Mouse (Mus musculus) hindbrain, postnatal 0 days (tissue): Measurements from ENCODE around the gene Spag7. TPM values are rescaled to one million over a fixed set of nuclear protein-coding genes. Genes with fewer than 3 reads are reported as not detected.

Experiments
- ATAC-seq: fragments of 200-750 bp; cut with Nextera tagmentation; 2 replicates; pipeline ENCODE4 v1.8.0; 2017; ENCODE audit warnings: mild to moderate bottlenecking, moderate TSS enrichment, moderate library complexity
- DNase-seq: peaks from one replicate; pipeline ENCODE4 v3.0.0-alpha.2; 2015; ENCODE audit warnings: low spot score
- H3K27ac ChIP-seq: fragments of 300-500 bp; sonication (generic); 2 replicates; pipeline ENCODE4 v1.5.1; 2014; ENCODE audit warnings: mild to moderate bottlenecking
- H3K27me3 ChIP-seq: fragments of 300-500 bp; sonication (generic); 2 replicates; pipeline ENCODE4 v1.6.1; 2014; ENCODE audit warnings: low read length, mixed read lengths; ENCODE audit not compliant: insufficient read depth
- H3K36me3 ChIP-seq: fragments of 300-500 bp; sonication (generic); 2 replicates; pipeline ENCODE4 v1.6.1; 2014; ENCODE audit warnings: low read length, mixed read lengths; ENCODE audit not compliant: insufficient read depth
- H3K4me1 ChIP-seq: fragments of 300-500 bp; sonication (generic); 2 replicates; pipeline ENCODE4 v1.6.1; 2014; ENCODE audit warnings: antibody characterized with exemption, low read length, mixed read lengths; ENCODE audit not compliant: insufficient read depth
- H3K4me2 ChIP-seq: fragments of 300-500 bp; sonication (generic); 2 replicates; pipeline ENCODE4 v1.6.1; 2014; ENCODE audit warnings: low read depth, mild to moderate bottlenecking, low read length, moderate library complexity, mixed read lengths
- H3K4me3 ChIP-seq: fragments of 300-500 bp; sonication (generic); 2 replicates; pipeline ENCODE4 v1.5.1; 2014; ENCODE audit warnings: low read length
- H3K9ac ChIP-seq: fragments of 300-500 bp; sonication (generic); replicated peaks from 2 replicates; pipeline ENCODE4 v1.6.1; 2014; ENCODE audit warnings: mild to moderate bottlenecking, low read length, moderate library complexity, mixed read lengths
- H3K9me3 ChIP-seq: fragments of 300-500 bp; sonication (generic); 2 replicates; pipeline ENCODE4 v1.6.1; 2016; ENCODE audit warnings: low read length, mixed read lengths
- CTCF ChIP-seq: IDR thresholded peaks from 2 replicates; pipeline ENCODE4 v1.5.1; 2016; ENCODE audit warnings: antibody characterized with exemption, control low read depth, low read depth
- WGBS: fragments of 180-500 bp; shearing (Covaris S2); extraction: QIAGEN DNeasy Blood & Tissue Kit; methylation state at CpG from one replicate; pipeline ENCODE4 v1.1.7; 2014; 5-methylcytosine and 5-hydroxymethylcytosine counted together
- polyA plus RNA-seq: library from polyadenylated mRNA; unstranded; fragments of >200 nt; fragmentation: Nextera tagmentation; extraction: Ambion mirVana; gene quantifications from 2 replicates; pipeline ENCODE4 v1.2.1, GENCODE M21; 2015
- total RNA-seq: library from RNA; depleted of rRNA; stranded (reverse); fragments of >200 nt; gene quantifications from 2 replicates; pipeline ENCODE4 v1.2.3, GENCODE M21; 2014

The Spag7 gene
- total and polyA plus RNA-seq, 2 experiments from 2014 or later, result 31.9 to 138 TPM

DNA sequence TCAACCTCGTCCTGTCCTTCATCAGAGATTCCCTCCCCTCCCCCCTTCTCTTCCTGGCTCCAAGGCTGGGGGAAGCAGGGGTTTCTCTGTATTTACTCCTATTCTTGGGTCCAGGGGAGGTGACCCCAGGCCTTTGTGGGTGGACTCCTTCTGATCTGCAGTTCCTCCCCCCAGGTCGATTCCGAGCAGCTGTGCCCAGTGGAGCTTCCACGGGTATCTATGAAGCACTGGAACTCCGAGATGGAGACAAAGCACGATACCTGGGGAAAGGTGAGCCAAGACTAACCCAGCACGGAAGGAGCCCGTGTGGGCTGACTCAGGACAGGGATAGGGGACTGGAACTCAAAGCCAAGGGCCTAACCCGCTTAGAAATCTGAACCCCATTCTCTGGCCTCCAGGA is 11.2 kb downstream of the Spag7 start:
- Histone ChIP-seq H3K9me3 (no peaks in the 10 kb centered on the region), H3K4me3 (no peak overlapping the region), H3K9ac (0 out of 2 replicates have a peak overlapping the region, but pooled peaks have one; percentile 1), H3K36me3 (peaks cover 11% of the 10 kb centered on the region; the same call in 1 of the 2 replicates), H3K4me2 (no peak overlapping the region), H3K4me1 (0 out of 2 replicates have a peak, but pooled peaks cover 7% of the 10 kb centered on the region), H3K27me3 (no peaks in the 10 kb centered on the region), H3K27ac (no peak overlapping the region)
- WGBS, result 64% methylated on average over 9 of the region's 9 CpGs
- no peak for TF ChIP-seq CTCF
- no peak for ATAC-seq
- no peak for DNase-seq

DNA sequence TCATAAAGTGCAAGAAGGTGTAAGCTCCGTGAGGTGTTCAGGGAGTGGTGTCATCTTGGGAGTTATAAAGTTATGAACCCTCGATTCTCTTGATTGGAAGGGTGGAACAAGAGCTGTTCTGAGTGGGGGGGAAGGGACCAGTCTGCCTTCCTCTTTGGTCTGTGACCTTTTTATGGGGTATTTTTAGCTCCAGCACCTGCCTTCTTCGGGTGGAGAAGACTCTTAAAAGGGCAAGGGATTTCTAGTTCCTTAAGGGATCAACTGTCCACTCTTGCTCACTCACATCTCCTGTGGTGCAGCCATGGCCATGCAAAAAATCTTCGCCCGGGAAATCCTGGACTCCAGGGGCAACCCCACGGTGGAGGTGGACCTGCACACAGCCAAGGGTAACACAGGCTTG is 11.6 kb downstream of the Spag7 start:
- no peaks in the 10 kb centered on the region for H3K27me3 ChIP-seq
- 0 out of 2 replicates have a peak, but pooled peaks cover 11% of the 10 kb centered on the region for H3K4me1 ChIP-seq
- H3K4me3 ChIP-seq, result no peak overlapping the region
- no peak overlapping the region for H3K9ac ChIP-seq
- H3K4me2 ChIP-seq, result no peak overlapping the region
- peaks cover 8% of the 10 kb centered on the region; the same call in 1 of the 2 replicates for H3K36me3 ChIP-seq
- ATAC-seq, result no peak
- H3K27ac ChIP-seq, result no peak overlapping the region
- DNase-seq, result no peak
- no peak for TF ChIP-seq CTCF
- H3K9me3 ChIP-seq, result no peaks in the 10 kb centered on the region
- WGBS, result 61% methylated on average over 6 of the region's 6 CpGs

DNA sequence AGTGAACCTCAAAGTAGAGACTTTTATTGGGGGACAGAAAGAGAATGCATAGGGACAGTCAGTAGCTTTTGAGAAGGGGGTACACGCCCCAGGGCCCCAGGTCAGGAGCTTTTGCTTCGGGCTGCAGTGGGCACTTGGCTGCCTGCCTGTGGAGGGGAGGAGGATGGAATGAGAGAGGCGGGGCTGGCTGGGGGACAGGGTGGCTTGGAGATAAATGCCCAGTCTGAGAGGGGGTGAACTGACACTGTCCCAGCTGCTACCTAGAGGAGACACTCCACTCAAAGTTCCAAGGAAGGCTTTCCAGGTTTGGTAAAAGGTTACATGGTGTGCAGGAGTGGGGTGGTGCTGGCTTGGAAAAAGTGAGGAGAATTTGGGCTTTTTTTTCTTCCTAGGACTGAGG is 12.3 kb downstream of the Spag7 start, which contains the start of gene Eno3:
Gene Eno3, plus strand, starts transcription at position 239 of the 400 bp plus-strand sequence.
- DNase-seq (no peak), ATAC-seq (no peak)
- Histone ChIP-seq H3K36me3 (peaks cover 7% of the 10 kb centered on the region; the same call in 1 of the 2 replicates), H3K9me3 (no peaks in the 10 kb centered on the region), H3K27me3 (no peaks in the 10 kb centered on the region), H3K9ac (peak within 1 kb of the TSS; percentile 45), H3K4me1 (0 out of 2 replicates have a peak, but pooled peaks cover 11% of the 10 kb centered on the region), H3K27ac (peak within 1 kb of the TSS; percentile 99; the same call in 1 of the 2 replicates), H3K4me3 (peak within 1 kb of the TSS; percentile 99), H3K4me2 (peak within 1 kb of the TSS; percentile 75)
- TF ChIP-seq CTCF, result no peak
- 11% methylated on average over 3 of the region's 3 CpGs for WGBS

DNA sequence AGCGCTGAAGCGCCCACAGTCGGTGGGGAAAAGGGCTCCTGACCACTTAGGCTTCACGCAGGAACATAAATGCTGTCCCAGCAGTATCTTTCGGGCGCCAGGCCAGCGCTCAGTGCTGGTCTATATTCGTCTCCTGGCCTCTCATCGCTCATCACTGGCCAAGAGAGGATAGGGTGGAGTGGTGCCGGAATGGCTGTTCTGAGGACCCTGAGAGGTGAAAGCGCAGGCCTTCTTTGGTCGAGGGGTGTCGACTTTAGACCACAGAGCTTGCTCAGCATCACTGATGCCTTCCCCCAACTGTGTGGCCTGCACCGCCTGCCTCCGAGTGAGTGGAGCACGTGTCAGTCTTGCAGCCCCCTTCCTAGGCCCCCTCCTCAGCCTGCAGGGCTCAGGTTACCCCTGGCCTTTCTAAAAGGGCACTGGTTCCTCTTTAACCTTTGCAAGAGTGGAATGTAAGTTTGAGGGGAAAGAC is 12.7 kb downstream of the Spag7 start:
- TF ChIP-seq CTCF, result no peak
- no peak for ATAC-seq
- peak; percentile 28 for DNase-seq
- 0 out of 2 replicates have a peak overlapping the region, but pooled peaks have one; percentile 99 for H3K27ac ChIP-seq
- H3K27me3 ChIP-seq, result no peaks in the 10 kb centered on the region
- peaks cover 6% of the 10 kb centered on the region; the same call in 1 of the 2 replicates for H3K36me3 ChIP-seq
- H3K9ac ChIP-seq, result peak overlapping the region; percentile 45
- 9% methylated on average over 16 of the region's 16 CpGs for WGBS
- H3K4me3 ChIP-seq, result peak overlapping the region; percentile 99
- peak overlapping the region; percentile 75 for H3K4me2 ChIP-seq
- no peaks in the 10 kb centered on the region for H3K9me3 ChIP-seq
- 0 out of 2 replicates have a peak, but pooled peaks cover 11% of the 10 kb centered on the region for H3K4me1 ChIP-seq

DNA sequence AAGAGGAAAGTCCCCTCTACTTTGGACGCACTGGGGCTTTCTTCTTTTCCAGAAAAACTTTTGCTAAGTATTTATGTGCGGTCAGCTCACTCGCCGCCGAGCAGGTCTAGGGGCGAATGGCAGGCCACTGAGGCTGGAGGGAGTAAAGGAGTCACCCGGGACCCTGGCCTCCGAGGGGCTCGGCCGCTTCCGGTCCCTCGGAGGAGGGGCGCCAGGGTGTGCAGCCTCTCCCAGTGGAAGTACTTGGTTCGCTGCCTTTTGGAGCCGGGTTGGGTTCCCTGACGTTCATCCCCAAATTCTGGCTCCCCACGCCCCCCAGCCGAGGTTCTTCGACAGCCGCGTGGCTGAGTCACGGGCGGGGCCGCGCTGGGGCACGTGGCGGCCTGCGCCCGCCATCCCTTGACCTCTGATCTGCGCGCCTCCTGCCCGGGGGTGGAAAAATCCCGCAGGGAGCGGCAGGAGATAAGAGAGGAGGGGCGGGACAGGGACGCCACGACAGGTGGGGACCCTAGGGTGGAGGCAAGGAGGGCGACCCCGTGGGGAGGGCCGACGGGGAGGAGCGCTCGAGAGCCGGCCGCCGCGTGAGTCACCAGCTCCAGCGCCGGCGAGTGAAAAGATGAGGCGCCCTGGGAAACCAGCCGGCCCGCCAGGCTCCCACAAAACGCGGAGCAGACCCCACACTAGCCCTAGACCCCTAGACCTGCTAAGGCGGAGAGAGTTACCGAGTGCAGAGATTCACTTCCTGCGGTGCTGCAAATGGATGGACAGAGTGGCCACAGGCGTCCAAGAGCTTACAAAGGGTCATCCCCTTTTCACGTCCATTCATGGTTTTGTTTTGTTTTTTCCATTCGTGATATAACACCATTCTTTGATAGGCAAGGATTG is 13.4 kb downstream of the Spag7 start:
- H3K4me1 ChIP-seq, result 0 out of 2 replicates have a peak, but pooled peaks cover 11% of the 10 kb centered on the region
- H3K36me3 ChIP-seq, result peaks cover 10% of the 10 kb centered on the region; the same call in 1 of the 2 replicates
- H3K4me2 ChIP-seq, result peak overlapping the region; percentile 75
- WGBS, result under 1% methylated on average over 59 of the region's 61 CpGs
- TF ChIP-seq CTCF, result no peak
- ATAC-seq (0 out of 2 replicates have a peak, but pooled peaks have one; percentile 22), DNase-seq (peak; percentile 25)
- H3K27ac ChIP-seq, result peak overlapping the region; percentile 99; the same call in 1 of the 2 replicates
- H3K4me3 ChIP-seq, result peak overlapping the region; percentile 99
- no peaks in the 10 kb centered on the region for H3K27me3 ChIP-seq
- H3K9ac ChIP-seq, result peak overlapping the region; percentile 45
- H3K9me3 ChIP-seq, result no peaks in the 10 kb centered on the region

DNA sequence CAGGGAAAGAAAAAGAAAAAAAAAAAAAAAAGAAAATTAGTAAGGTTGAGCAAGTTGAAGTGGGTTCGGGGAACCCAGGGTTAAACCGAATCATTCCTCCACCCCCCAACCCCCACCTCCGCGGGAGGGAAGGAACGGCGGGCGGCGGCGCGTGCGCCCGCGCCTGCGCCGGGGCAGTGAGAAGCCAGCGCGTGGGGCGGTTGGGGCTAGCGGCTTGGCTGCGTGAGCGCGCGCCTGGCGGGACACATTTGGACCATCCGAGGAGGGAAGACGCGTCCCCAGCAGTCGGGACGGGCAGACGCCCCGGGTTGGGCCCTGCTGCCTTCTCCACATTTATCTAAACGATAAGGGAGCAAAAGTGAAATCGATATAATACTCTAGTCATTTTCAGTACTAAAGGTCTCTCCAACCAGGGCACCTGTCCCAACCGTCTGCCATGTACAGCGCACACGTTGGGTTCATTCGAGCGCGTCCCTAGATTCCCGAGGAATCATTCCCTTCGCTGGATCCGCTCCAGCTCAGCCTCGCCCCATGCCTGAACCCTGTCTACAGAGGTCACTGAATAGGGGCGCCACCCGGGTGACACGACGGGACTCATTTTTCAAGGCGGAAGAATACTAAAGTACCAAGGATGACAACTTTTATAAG is 14.2 kb downstream of the Spag7 start:
- Histone ChIP-seq H3K36me3 (peaks cover 17% of the 10 kb centered on the region; the same call in 1 of the 2 replicates), H3K27me3 (no peaks in the 10 kb centered on the region), H3K4me2 (peak overlapping the region; percentile 75), H3K9me3 (no peaks in the 10 kb centered on the region), H3K4me3 (peak overlapping the region; percentile 99), H3K4me1 (0 out of 2 replicates have a peak, but pooled peaks cover 11% of the 10 kb centered on the region), H3K27ac (peak overlapping the region; percentile 99), H3K9ac (peak overlapping the region; percentile 100)
- TF ChIP-seq CTCF, result no peak
- under 1% methylated on average over 48 of the region's 48 CpGs for WGBS
- peak; percentile 90 for DNase-seq
- ATAC-seq, result peak; percentile 64
